Mouse (Mus musculus) midbrain, embryonic 15.5 days (tissue): Measurements from ENCODE around the gene Garnl3. TPM values are rescaled to one million over a fixed set of nuclear protein-coding genes. Genes with fewer than 3 reads are reported as not detected.
"Not testable (repeated sequence)": the region's sequence is repeated elsewhere in the genome, so short reads cannot be mapped to it uniquely, and the experiment has no call there.

Experiments
- ATAC-seq: fragments of 200-750 bp; cut with Nextera tagmentation; replicated peaks from 2 replicates; pipeline ENCODE4 v1.8.0; 2017; ENCODE audit warnings: moderate TSS enrichment
- H3K27ac ChIP-seq: fragments of 300-500 bp; sonication (generic); 2 replicates; pipeline ENCODE4 v1.5.1; 2015; ENCODE audit warnings: mild to moderate bottlenecking, inconsistent platforms
- H3K27me3 ChIP-seq: fragments of 300-500 bp; sonication (generic); replicated peaks from 2 replicates; pipeline ENCODE4 v1.6.1; 2015; ENCODE audit warnings: inconsistent platforms
- H3K36me3 ChIP-seq: fragments of 300-500 bp; sonication (generic); replicated peaks from 2 replicates; pipeline ENCODE4 v1.6.1; 2015; ENCODE audit warnings: inconsistent platforms
- H3K4me1 ChIP-seq: fragments of 300-500 bp; sonication (generic); 2 replicates; pipeline ENCODE4 v1.6.1; 2015; ENCODE audit warnings: inconsistent platforms
- H3K4me2 ChIP-seq: fragments of 300-500 bp; sonication (generic); 2 replicates; pipeline ENCODE4 v1.6.1; 2015; ENCODE audit warnings: inconsistent platforms, mild to moderate bottlenecking, moderate library complexity
- H3K4me3 ChIP-seq: fragments of 300-500 bp; sonication (generic); 2 replicates; pipeline ENCODE4 v1.5.1; 2015; ENCODE audit warnings: mild to moderate bottlenecking, inconsistent platforms
- H3K9ac ChIP-seq: fragments of 300-500 bp; sonication (generic); 2 replicates; pipeline ENCODE4 v1.6.1; 2015; ENCODE audit warnings: mild to moderate bottlenecking, inconsistent platforms
- H3K9me3 ChIP-seq: fragments of 300-500 bp; sonication (generic); 2 replicates; pipeline ENCODE4 v1.6.1; 2016; ENCODE audit warnings: inconsistent platforms
- WGBS: fragments of 180-500 bp; shearing (Covaris S2); methylation state at CpG from one replicate; pipeline ENCODE4 v1.1.7; 2015; ENCODE audit warnings: mixed read lengths; 5-methylcytosine and 5-hydroxymethylcytosine counted together
- polyA plus RNA-seq: library from polyadenylated mRNA; unstranded; fragments of >200 nt; fragmentation: Nextera tagmentation; extraction: Ambion mirVana; gene quantifications from 2 replicates; pipeline ENCODE4 v1.2.1, GENCODE M21; 2015

The Garnl3 gene
- polyA plus RNA-seq, 1 experiment from 2014 or later = 61.1 TPM

GRCm38 (mm10) chr2:33122856-33123255 is 8.6 kb downstream of the Garnl3 start:
- Histone ChIP-seq H3K9ac (no peak overlapping the region), H3K4me2 (no peak overlapping the region), H3K4me1 (no peaks in the 10 kb centered on the region), H3K27me3 (no peaks in the 10 kb centered on the region), H3K36me3 (no peaks in the 10 kb centered on the region), H3K27ac (no peak overlapping the region), H3K4me3 (no peak overlapping the region), H3K9me3 (no peaks in the 10 kb centered on the region)
- no peak for ATAC-seq
- 66% methylated on average over 6 of the region's 6 CpGs for WGBS

- ATAC-seq = no peak
- no peaks in the 10 kb centered on the region for H3K4me1 ChIP-seq
- H3K27ac ChIP-seq = no peak overlapping the region
- no peak overlapping the region for H3K4me2 ChIP-seq
- H3K27me3 ChIP-seq = no peaks in the 10 kb centered on the region
- 87% methylated on average over 8 of the region's 8 CpGs for WGBS
- no peaks in the 10 kb centered on the region for H3K9me3 ChIP-seq
- H3K36me3 ChIP-seq = no peaks in the 10 kb centered on the region
- H3K9ac ChIP-seq = no peak overlapping the region
- H3K4me3 ChIP-seq = no peak overlapping the region
These were observed 30.9 kb downstream of the Garnl3 start for GRCm38 (mm10) chr2:33100536-33100935.

- not testable (repeated sequence) for H3K4me2 ChIP-seq, H3K9me3 ChIP-seq, H3K9ac ChIP-seq, H3K4me1 ChIP-seq, H3K27ac ChIP-seq, H3K27me3 ChIP-seq, ATAC-seq, H3K4me3 ChIP-seq, H3K36me3 ChIP-seq
- 88% methylated on average over 12 of the region's 12 CpGs for WGBS
These were observed 34.1 kb downstream of the Garnl3 start for GRCm38 (mm10) chr2:33097326-33097725.

- no peak overlapping the region for H3K4me2 ChIP-seq
- H3K27me3 ChIP-seq = no peaks in the 10 kb centered on the region
- no peaks in the 10 kb centered on the region for H3K9me3 ChIP-seq
- no peak overlapping the region for H3K27ac ChIP-seq
- no peak for ATAC-seq
- WGBS = 73% methylated on average over 10 of the region's 10 CpGs
- no peaks in the 10 kb centered on the region for H3K4me1 ChIP-seq
- H3K36me3 ChIP-seq = no peaks in the 10 kb centered on the region
- H3K4me3 ChIP-seq = no peak overlapping the region
- H3K9ac ChIP-seq = no peak overlapping the region
These were observed 36.2 kb downstream of the Garnl3 start for GRCm38 (mm10) chr2:33095221-33095671.

- H3K36me3 ChIP-seq = no peaks in the 10 kb centered on the region
- WGBS = 89% methylated on average over 8 of the region's 8 CpGs
- no peaks in the 10 kb centered on the region for H3K27me3 ChIP-seq
- H3K27ac ChIP-seq = no peak overlapping the region
- no peak overlapping the region for H3K9ac ChIP-seq
- no peak overlapping the region for H3K4me3 ChIP-seq
- H3K4me2 ChIP-seq = no peak overlapping the region
- H3K9me3 ChIP-seq = no peaks in the 10 kb centered on the region
- ATAC-seq = no peak
- H3K4me1 ChIP-seq = 0 out of 2 replicates have a peak, but pooled peaks cover 5% of the 10 kb centered on the region
These were observed 40.6 kb downstream of the Garnl3 start for GRCm38 (mm10) chr2:33090620-33091520.

- H3K27me3 ChIP-seq, H3K9me3 ChIP-seq, H3K4me3 ChIP-seq, H3K4me2 ChIP-seq, H3K9ac ChIP-seq, H3K4me1 ChIP-seq, H3K36me3 ChIP-seq, H3K27ac ChIP-seq, ATAC-seq: not testable (repeated sequence)
- WGBS = 87% methylated on average over 1 of the region's 1 CpGs
These were observed 41.4 kb downstream of the Garnl3 start for GRCm38 (mm10) chr2:33090033-33090400.

GRCm38 (mm10) chr2:33089356-33090032 is 42.0 kb downstream of the Garnl3 start:
- H3K4me1 ChIP-seq = 0 out of 2 replicates have a peak, but pooled peaks cover 5% of the 10 kb centered on the region
- H3K36me3 ChIP-seq = no peaks in the 10 kb centered on the region
- no peaks in the 10 kb centered on the region for H3K9me3 ChIP-seq
- no peak overlapping the region for H3K4me2 ChIP-seq
- ATAC-seq = no peak
- H3K9ac ChIP-seq = no peak overlapping the region
- H3K27ac ChIP-seq = no peak overlapping the region
- H3K4me3 ChIP-seq = no peak overlapping the region
- WGBS = 83% methylated on average over 5 of the region's 5 CpGs
- no peaks in the 10 kb centered on the region for H3K27me3 ChIP-seq

- no peaks in the 10 kb centered on the region for H3K27me3 ChIP-seq
- 59% methylated on average over 7 of the region's 7 CpGs for WGBS
- peak overlapping the region; percentile 24 for H3K4me3 ChIP-seq
- peak overlapping the region; percentile 6; the same call in 1 of the 2 replicates for H3K9ac ChIP-seq
- H3K36me3 ChIP-seq = no peaks in the 10 kb centered on the region
- H3K4me2 ChIP-seq = peak overlapping the region; percentile 33
- 0 out of 2 replicates have a peak, but pooled peaks cover 5% of the 10 kb centered on the region for H3K4me1 ChIP-seq
- no peaks in the 10 kb centered on the region for H3K9me3 ChIP-seq
- H3K27ac ChIP-seq = peak overlapping the region; percentile 72
- ATAC-seq = no peak
These were observed 44.6 kb downstream of the Garnl3 start for GRCm38 (mm10) chr2:33086671-33087363.

- Histone ChIP-seq H3K27ac (peak overlapping the region; percentile 72), H3K9ac (no peak overlapping the region), H3K4me1 (0 out of 2 replicates have a peak, but pooled peaks cover 5% of the 10 kb centered on the region), H3K36me3 (no peaks in the 10 kb centered on the region), H3K27me3 (no peaks in the 10 kb centered on the region), H3K4me3 (peak overlapping the region; percentile 24), H3K4me2 (peak overlapping the region; percentile 33), H3K9me3 (no peaks in the 10 kb centered on the region)
- no peak for ATAC-seq
- 20% methylated on average over 7 of the region's 7 CpGs for WGBS
These were observed 45.3 kb downstream of the Garnl3 start for GRCm38 (mm10) chr2:33086016-33086596.

GRCm38 (mm10) chr2:33084221-33084620 is 47.2 kb downstream of the Garnl3 start:
- H3K27ac ChIP-seq = no peak overlapping the region
- H3K9me3 ChIP-seq = no peaks in the 10 kb centered on the region
- H3K4me2 ChIP-seq = no peak overlapping the region
- H3K36me3 ChIP-seq = no peaks in the 10 kb centered on the region
- 96% methylated on average over 3 of the region's 3 CpGs for WGBS
- no peak overlapping the region for H3K4me3 ChIP-seq
- no peak overlapping the region for H3K9ac ChIP-seq
- H3K27me3 ChIP-seq = no peaks in the 10 kb centered on the region
- 0 out of 2 replicates have a peak, but pooled peaks cover 5% of the 10 kb centered on the region for H3K4me1 ChIP-seq
- no peak for ATAC-seq

- H3K27ac ChIP-seq = no peak overlapping the region
- H3K27me3 ChIP-seq = no peaks in the 10 kb centered on the region
- H3K4me2 ChIP-seq = no peak overlapping the region
- no peak overlapping the region for H3K9ac ChIP-seq
- no peaks in the 10 kb centered on the region for H3K4me1 ChIP-seq
- H3K36me3 ChIP-seq = no peaks in the 10 kb centered on the region
- no peak overlapping the region for H3K4me3 ChIP-seq
- no peak for ATAC-seq
- WGBS = 69% methylated on average over 4 of the region's 4 CpGs
- H3K9me3 ChIP-seq = no peaks in the 10 kb centered on the region
These were observed 51.3 kb downstream of the Garnl3 start for GRCm38 (mm10) chr2:33080166-33080565.

GRCm38 (mm10) chr2:33077252-33077651 is 54.2 kb downstream of the Garnl3 start:
- no peaks in the 10 kb centered on the region for H3K4me1 ChIP-seq
- no peak for ATAC-seq
- no peak overlapping the region for H3K9ac ChIP-seq
- no peak overlapping the region for H3K27ac ChIP-seq
- H3K9me3 ChIP-seq = no peaks in the 10 kb centered on the region
- no peaks in the 10 kb centered on the region for H3K36me3 ChIP-seq
- H3K27me3 ChIP-seq = no peaks in the 10 kb centered on the region
- WGBS = 39% methylated on average over 3 of the region's 3 CpGs
- H3K4me3 ChIP-seq = no peak overlapping the region
- H3K4me2 ChIP-seq = no peak overlapping the region
